Mouse (Mus musculus) layer of hippocampus, adult 2 months (tissue): Measurements from ENCODE around the gene Mcidas. TPM values are rescaled to one million over a fixed set of nuclear protein-coding genes. Genes with fewer than 3 reads are reported as not detected.

Experiments used
- DNase-seq, 2 experiments: peaks; one replicate each; pipeline ENCODE4 v3.0.0; 2022; ENCODE audit warnings: low spot score in 2 of 2
- H3K27ac ChIP-seq: fragments of 200-600 bp; 2 replicates; pipeline ENCODE4 v1.8.1; 2022
- H3K4me3 ChIP-seq: fragments of 200-600 bp; 2 replicates; pipeline ENCODE4 v1.8.1; 2022; ENCODE audit warnings: mild to moderate bottlenecking
- CTCF ChIP-seq: fragments of 200-600 bp; conservative IDR thresholded peaks from 2 replicates; pipeline ENCODE4 v1.8.1; 2022; ENCODE audit warnings: antibody characterized with exemption, mild to moderate bottlenecking, moderate library complexity
- microRNA-seq, 2 experiments: library from miRNA; unstranded; fragments of <30 nt; microRNA quantifications; one replicate each; pipeline ENCODE4 v1.2.0; 2021
- total RNA-seq, 2 experiments: library from RNA; stranded (reverse); gene quantifications; 2 replicates each; pipeline ENCODE4 v1.2.3; 2021

The Mcidas gene
- total RNA-seq, 2 experiments from 2014 or later = 0.25 to 0.74 TPM

DNA sequence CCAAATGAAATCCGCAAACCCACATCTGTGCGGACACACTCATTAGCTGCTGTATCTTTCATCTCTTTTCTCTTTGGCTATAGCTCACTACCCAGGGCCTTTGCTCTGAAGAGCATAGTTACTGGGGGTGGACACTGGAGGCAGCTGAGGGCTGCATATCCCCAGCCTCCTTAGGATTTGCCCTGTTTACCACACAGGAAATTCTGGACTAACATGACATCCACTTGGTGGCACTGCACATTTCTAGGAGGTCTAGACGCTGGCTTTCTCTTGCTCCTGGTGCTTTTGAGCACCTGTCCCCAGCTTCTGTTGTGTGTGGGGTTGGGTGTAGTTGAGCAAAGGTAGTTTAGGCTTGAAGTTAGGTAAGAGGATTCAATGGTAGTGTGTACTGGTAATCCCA lies 54.0 kb downstream of the Mcidas start:
- peak; percentile 44 for TF ChIP-seq CTCF
- no peak overlapping the region for H3K4me3 ChIP-seq
- H3K27ac ChIP-seq = no peak overlapping the region
- DNase-seq = no peak

Small RNAs within 50 kb of the gene (microRNA-seq; reads per million reads assigned to microRNA genes)
- gene Mir449a = 75.7 to 102 reads per million in 2 experiments
- 0 reads per million in 2 experiments for gene Mir449b
- 0.37 to 0.64 reads per million in 2 experiments for gene Mir449c

Other genes starting within 250 kb of the Mcidas start
- 10 to 100 TPM; 30.4 to 30.8 TPM for gene Plpp1, start 193.1 kb upstream of the Mcidas start, total RNA-seq
- gene Mtrex, start 66.4 kb upstream of the Mcidas start, total RNA-seq = 10 to 100 TPM; 46.3 to 49.2 TPM
- gene Dhx29, start 66.4 kb upstream of the Mcidas start, total RNA-seq = 10 to 100 TPM; 23.5 to 26.0 TPM
- 1 to 10 TPM; 6.3 to 7.4 TPM for gene Ccno, start 6.0 kb upstream of the Mcidas start, total RNA-seq
- gene Cdc20b, start 41.3 kb downstream of the Mcidas start, total RNA-seq = under 1 TPM in 1 of 2 experiments, not detected in 1; 0.37 TPM
- gene Gpx8, start 52.6 kb downstream of the Mcidas start, total RNA-seq = 1 to 10 TPM; 7.4 to 9.2 TPM
- not detected for gene Gzma, start 107.1 kb downstream of the Mcidas start, total RNA-seq
- gene Esm1, start 215.8 kb downstream of the Mcidas start, total RNA-seq = not detected
- gene Gzmk, start 232.1 kb downstream of the Mcidas start, total RNA-seq = under 1 TPM in 1 of 2 experiments, not detected in 1; 0.28 TPM